Mouse (Mus musculus): ENCODE data around the gene Wdr19. TPM values are rescaled to one million over a fixed set of nuclear protein-coding genes. Genes with fewer than 3 reads are reported as not detected.

Gene Wdr19
- polyA plus RNA-seq (2012; rRNA removed): 0.48 and 0.68 TPM in 2 replicates
- polyA plus RNA-seq (2014; fragmentation: Nextera tagmentation; extraction: Ambion mirVana): 0.46 and 0.86 TPM in 2 replicates

DNA sequence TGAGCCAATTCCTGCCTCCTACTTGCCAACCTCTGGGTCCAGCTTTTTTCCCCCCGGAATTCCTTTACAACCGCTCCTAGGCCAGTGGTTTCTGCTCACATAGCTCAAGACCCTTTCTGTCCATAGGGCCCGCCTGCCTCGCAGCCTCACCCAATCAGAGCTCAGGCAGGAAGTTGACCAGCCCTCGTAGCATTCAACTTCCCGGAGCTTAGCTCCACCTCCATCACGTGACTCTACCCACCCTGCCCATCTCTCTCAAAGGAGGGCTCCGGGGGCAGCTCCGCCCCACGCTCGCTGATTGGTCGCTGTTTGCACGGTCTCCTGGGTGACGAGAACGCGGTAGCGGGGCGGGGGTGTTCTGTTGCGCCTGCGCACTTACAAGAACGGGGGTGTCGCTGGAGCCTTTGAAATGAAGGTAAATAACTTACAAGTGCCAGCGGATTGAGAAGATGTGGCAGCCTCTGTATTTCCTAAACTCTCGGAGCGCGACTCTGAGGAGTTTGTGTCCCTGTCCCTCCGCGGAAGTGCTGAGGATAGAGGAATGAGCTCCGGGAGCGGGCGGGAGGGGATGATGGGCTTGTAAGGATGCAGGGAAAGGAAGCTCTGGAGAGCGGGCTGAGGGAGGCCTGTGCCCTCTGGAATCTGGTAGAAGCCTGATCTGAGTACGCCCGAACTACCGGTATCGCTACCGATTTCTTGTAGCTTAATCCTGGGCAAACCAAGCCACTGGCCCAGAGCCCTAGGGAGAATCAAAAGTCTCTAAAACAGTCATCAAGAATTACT is at the start of gene Wdr19:
TSS of gene Wdr19 (plus strand) at position 351 of the 783 bp plus-strand sequence.
- WGBS (ENCODE audit: insufficient replicate concordance): under 1% methylated on average over 37 of the region's 37 CpGs
- no peaks in the 10 kb centered on the region for H3K27me3 ChIP-seq (ENCODE audit: control insufficient read depth, insufficient read depth, low read length)
- ATAC-seq (ENCODE audit: insufficient read depth) (peak; percentile 99), DNase-seq (ENCODE audit: low read depth in 3 of 3, low spot score in 3 of 3) (peak; percentile 97)
- no peak within 1 kb of the TSS; the same call in 1 of the 2 replicates for H3K27ac ChIP-seq
- H3K4me3 ChIP-seq (ENCODE audit: insufficient read depth in 1 of 2, low read depth in 2 of 2, low read length in 2 of 2): peak within 1 kb of the TSS; percentile 66 to 95
- H3K36me3 ChIP-seq (replicated peaks; ENCODE audit: control insufficient read depth, insufficient read depth, low read depth): no peaks in the 10 kb centered on the region
- peak within 1 kb of the TSS; percentile 80 for H3K4me2 ChIP-seq (ENCODE audit: low read depth)
- TF ChIP-seq CTCF (IDR thresholded peaks at IDR 0.05; ENCODE audit: low read depth) (no peak), EP300 (IDR thresholded peaks at IDR 0.05; ENCODE audit: low read depth) (no peak)
- peaks cover 0 to 8% of the 10 kb centered on the region in 2 experiments; a peak in 3 of 4 replicates for H3K4me1 ChIP-seq (replicated peaks; ENCODE audit: control insufficient read depth in 2 of 2, insufficient read depth in 2 of 2, low read length in 1 of 2)
- peak within 1 kb of the TSS; percentile 61 for H3K9ac ChIP-seq (replicated peaks)
- H3K9me3 ChIP-seq (ENCODE audit: control insufficient read depth, low read length): no peaks in the 10 kb centered on the region

DNA sequence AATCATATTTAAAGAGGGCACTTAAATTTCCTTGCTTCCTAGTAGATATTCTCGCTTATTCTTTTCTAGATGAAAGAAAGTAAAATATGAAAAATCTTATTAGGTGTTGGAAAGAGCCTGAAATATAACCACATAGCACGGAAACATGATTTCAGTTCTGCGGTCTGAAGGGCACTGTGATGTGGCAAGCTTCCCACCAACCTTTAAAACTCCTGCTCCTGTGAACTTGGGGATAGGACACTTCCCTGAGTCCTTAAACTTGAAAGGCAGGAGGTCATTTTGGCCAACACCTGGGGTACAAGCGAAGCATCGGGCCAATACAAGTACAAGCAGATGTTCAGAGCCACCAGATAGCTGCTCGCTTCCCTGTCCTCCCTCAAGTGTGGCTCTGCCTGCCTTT is 49.8 kb upstream of the Wdr19 start:
- Histone ChIP-seq H3K4me1 (replicated peaks; ENCODE audit: control insufficient read depth in 2 of 2, insufficient read depth in 2 of 2, low read length in 1 of 2) (no peaks in the 10 kb centered on the region), H3K4me2 (ENCODE audit: low read depth) (no peak overlapping the region), H3K27ac (no peak overlapping the region), H3K4me3 (ENCODE audit: insufficient read depth in 1 of 2, low read depth in 2 of 2, low read length in 2 of 2) (no peak overlapping the region), H3K27me3 (ENCODE audit: control insufficient read depth, insufficient read depth, low read length) (no peaks in the 10 kb centered on the region), H3K36me3 (replicated peaks; ENCODE audit: control insufficient read depth, insufficient read depth, low read depth) (no peaks in the 10 kb centered on the region; the same call in 1 of the 2 replicates), H3K9me3 (ENCODE audit: control insufficient read depth, low read length) (no peaks in the 10 kb centered on the region), H3K9ac (replicated peaks) (no peak overlapping the region)
- TF ChIP-seq CTCF (IDR thresholded peaks at IDR 0.05; ENCODE audit: low read depth): no peak
- no peak for TF ChIP-seq EP300 (IDR thresholded peaks at IDR 0.05; ENCODE audit: low read depth)
- ATAC-seq (ENCODE audit: insufficient read depth) (no peak), DNase-seq (ENCODE audit: low read depth in 3 of 3, low spot score in 3 of 3) (no peak)
- WGBS (ENCODE audit: insufficient replicate concordance): 78% methylated on average over 6 of the region's 6 CpGs

DNA sequence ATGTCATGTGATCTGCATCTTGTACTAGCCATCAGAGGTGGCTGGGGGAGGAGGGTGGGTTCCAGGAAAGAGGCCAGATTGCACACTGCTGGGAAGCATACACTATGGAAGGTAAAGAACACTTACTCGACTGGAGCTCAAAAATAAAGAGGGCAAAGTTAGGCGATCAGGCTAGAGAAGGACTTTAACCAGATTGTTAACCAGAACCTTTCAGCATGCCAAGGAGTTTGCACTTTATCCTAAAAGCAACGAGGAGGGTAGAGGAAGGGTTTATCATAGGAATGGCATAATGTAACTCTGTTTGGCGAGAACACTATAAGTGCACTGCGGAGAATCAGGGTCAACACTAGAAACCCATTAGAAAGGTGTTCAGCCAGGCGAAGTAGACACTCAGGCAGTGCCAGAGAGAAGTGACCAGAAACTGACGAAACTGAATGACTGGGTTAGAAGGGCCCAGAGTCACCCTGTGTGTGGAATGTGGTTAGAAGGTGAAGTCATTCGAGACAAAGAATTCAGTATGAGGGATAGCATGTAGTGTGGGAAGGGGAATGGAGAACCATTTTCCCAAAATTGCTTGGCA is 49.0 kb upstream of the Wdr19 start:
- H3K4me2 ChIP-seq (ENCODE audit: low read depth): no peak overlapping the region
- no peak for DNase-seq (ENCODE audit: low read depth in 3 of 3, low spot score in 3 of 3)
- H3K27ac ChIP-seq: no peak overlapping the region
- no peaks in the 10 kb centered on the region for H3K9me3 ChIP-seq (ENCODE audit: control insufficient read depth, low read length)
- no peak for ATAC-seq (ENCODE audit: insufficient read depth)
- no peaks in the 10 kb centered on the region; the same call in 1 of the 2 replicates for H3K36me3 ChIP-seq (replicated peaks; ENCODE audit: control insufficient read depth, insufficient read depth, low read depth)
- H3K27me3 ChIP-seq (ENCODE audit: control insufficient read depth, insufficient read depth, low read length): no peaks in the 10 kb centered on the region
- TF ChIP-seq EP300 (IDR thresholded peaks at IDR 0.05; ENCODE audit: low read depth): no peak
- no peak for TF ChIP-seq CTCF (IDR thresholded peaks at IDR 0.05; ENCODE audit: low read depth)
- no peak overlapping the region for H3K9ac ChIP-seq (replicated peaks)
- no peaks in the 10 kb centered on the region for H3K4me1 ChIP-seq (replicated peaks; ENCODE audit: control insufficient read depth in 2 of 2, insufficient read depth in 2 of 2, low read length in 1 of 2)
- 65% methylated on average over 8 of the region's 8 CpGs for WGBS (ENCODE audit: insufficient replicate concordance)
- H3K4me3 ChIP-seq (ENCODE audit: insufficient read depth in 1 of 2, low read depth in 2 of 2, low read length in 2 of 2): no peak overlapping the region

DNA sequence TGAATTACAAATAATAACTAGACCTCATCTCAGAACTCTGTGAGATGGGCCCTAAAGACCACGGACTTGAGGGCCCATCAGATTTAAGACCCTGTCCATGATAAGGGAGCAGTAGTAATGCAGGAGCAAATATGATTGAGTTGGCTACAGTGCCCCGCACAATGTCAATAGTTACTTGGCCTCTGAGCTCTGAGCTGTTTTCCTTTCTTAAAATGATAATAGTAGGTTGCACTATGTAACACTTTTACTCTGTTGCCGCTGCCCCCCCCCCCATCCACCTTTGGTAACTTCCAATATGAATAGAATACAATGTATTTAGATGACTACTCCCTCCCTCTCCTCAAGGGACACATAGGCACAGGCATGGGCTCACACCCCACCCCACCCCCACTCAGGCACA is 48.2 kb upstream of the Wdr19 start:
- DNase-seq (ENCODE audit: low read depth in 3 of 3, low spot score in 3 of 3) (no peak), ATAC-seq (ENCODE audit: insufficient read depth) (no peak)
- Histone ChIP-seq H3K9me3 (ENCODE audit: control insufficient read depth, low read length) (no peaks in the 10 kb centered on the region), H3K4me2 (ENCODE audit: low read depth) (no peak overlapping the region), H3K36me3 (replicated peaks; ENCODE audit: control insufficient read depth, insufficient read depth, low read depth) (no peaks in the 10 kb centered on the region; the same call in 1 of the 2 replicates), H3K27ac (no peak overlapping the region), H3K9ac (replicated peaks) (no peak overlapping the region), H3K4me3 (ENCODE audit: insufficient read depth in 1 of 2, low read depth in 2 of 2, low read length in 2 of 2) (no peak overlapping the region), H3K4me1 (replicated peaks; ENCODE audit: control insufficient read depth in 2 of 2, insufficient read depth in 2 of 2, low read length in 1 of 2) (no peaks in the 10 kb centered on the region), H3K27me3 (ENCODE audit: control insufficient read depth, insufficient read depth, low read length) (no peaks in the 10 kb centered on the region)
- WGBS (ENCODE audit: insufficient replicate concordance): 76% methylated on average over 3 of the region's 3 CpGs
- TF ChIP-seq EP300 (IDR thresholded peaks at IDR 0.05; ENCODE audit: low read depth) (no peak), CTCF (IDR thresholded peaks at IDR 0.05; ENCODE audit: low read depth) (no peak)

DNA sequence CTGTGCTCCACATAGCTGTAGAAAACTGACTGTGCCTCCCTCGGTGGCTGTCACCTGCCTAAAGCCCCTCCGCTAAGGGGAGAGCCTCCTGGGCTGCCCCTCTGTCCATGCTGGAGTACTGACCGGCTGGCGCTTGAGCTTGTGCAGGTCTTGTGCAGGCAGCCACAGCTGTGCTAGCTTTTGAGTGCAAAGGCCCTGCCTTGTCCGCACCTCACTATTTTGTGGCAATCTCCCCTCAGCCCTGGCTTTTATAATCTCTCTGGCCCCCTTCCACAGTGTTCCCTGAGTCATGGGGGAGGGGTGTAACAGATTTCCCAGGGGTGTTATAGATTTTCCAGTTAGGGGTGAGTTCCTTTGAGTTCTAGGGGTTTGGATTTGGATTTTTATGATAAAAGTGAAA is 47.7 kb upstream of the Wdr19 start:
- no peak for DNase-seq (ENCODE audit: low read depth in 3 of 3, low spot score in 3 of 3)
- ATAC-seq (ENCODE audit: insufficient read depth): no peak
- Histone ChIP-seq H3K4me2 (ENCODE audit: low read depth) (no peak overlapping the region), H3K9me3 (ENCODE audit: control insufficient read depth, low read length) (no peaks in the 10 kb centered on the region), H3K27ac (no peak overlapping the region), H3K9ac (replicated peaks) (no peak overlapping the region), H3K4me1 (replicated peaks; ENCODE audit: control insufficient read depth in 2 of 2, insufficient read depth in 2 of 2, low read length in 1 of 2) (no peaks in the 10 kb centered on the region), H3K36me3 (replicated peaks; ENCODE audit: control insufficient read depth, insufficient read depth, low read depth) (no peaks in the 10 kb centered on the region; the same call in 1 of the 2 replicates), H3K4me3 (ENCODE audit: insufficient read depth in 1 of 2, low read depth in 2 of 2, low read length in 2 of 2) (no peak overlapping the region), H3K27me3 (ENCODE audit: control insufficient read depth, insufficient read depth, low read length) (no peaks in the 10 kb centered on the region)
- WGBS (ENCODE audit: insufficient replicate concordance): 71% methylated on average over 5 of the region's 5 CpGs
- TF ChIP-seq CTCF (IDR thresholded peaks at IDR 0.05; ENCODE audit: low read depth): no peak
- no peak for TF ChIP-seq EP300 (IDR thresholded peaks at IDR 0.05; ENCODE audit: low read depth)
